Mouse (Mus musculus): Measurements from ENCODE around the gene Snx8.

- TF ChIP-seq POLR2A (IDR thresholded peaks at IDR 0.05; ENCODE audit: borderline replicate concordance, extremely low read depth, insufficient read depth, insufficient read length, poor library complexity, severe bottlenecking) (no peak), CTCF (IDR thresholded peaks at IDR 0.05; ENCODE audit: borderline replicate concordance, extremely low read depth, insufficient read depth, insufficient read length) (no peak)
Measured at GRCm38 (mm10) chr5:140357466-140357865, 31.6 kb downstream of the Snx8 start.
